ENCODE assay signal across 20 mouse cellular contexts in genomic region chr17:47682836-47683235, GRCm38 (mm10). TPM values are rescaled to one million over a fixed set of nuclear protein-coding genes. Genes with fewer than 3 reads are reported as not detected.
"Had no signal": no experiment of that assay in that cellular context is flagged by ENCODE, and none has a peak within 500 bp of the region (broad histone marks: within the 10 kb centered on the region; RNA-seq: fewer than 3 reads in every experiment).

No protein-coding gene starts in this region.

- ATAC-seq: liver, embryonic 12.5 days; midbrain, embryonic 15.5 days had no signal

- DNase-seq: kidney, adult 11 months; kidney, adult 8-10 months; kidney, postnatal 10 days; kidney, postnatal 36 days; layer of hippocampus, postnatal 36 days; liver; lung, adult 18-20 months; lung, postnatal 10 days; lung, postnatal 36 days; thymus, adult 2 months; thymus, postnatal 14 days; thymus, postnatal 4 days had no signal

RNA-seq across cellular contexts. Expression of gene Gm21981, which starts 11.4 kb away (rescaled TPM):
- polyA plus RNA-seq: liver, embryonic 15.5 days had no signal

RNA-seq across cellular contexts. Expression of gene Prickle4, which starts 11.7 kb away (rescaled TPM):
- polyA plus RNA-seq: liver, embryonic 12.5 days; liver, embryonic 15.5 days had no signal

RNA-seq across cellular contexts. Expression of gene Pgc, which starts 43.8 kb away (rescaled TPM):
- polyA plus RNA-seq: limb, embryonic 10.5 days; liver, embryonic 12.5 days; liver, embryonic 15.5 days; midbrain, embryonic 12.5 days; midbrain, embryonic 15.5 days; myocyte; neural tube, embryonic 11.5 days; neural tube, embryonic 14.5 days had no signal
